Mouse (Mus musculus) kidney, embryonic 14.5 days (tissue): Measurements from ENCODE around the gene Gm21983. TPM values are rescaled to one million over a fixed set of nuclear protein-coding genes. Genes with fewer than 3 reads are reported as not detected.
A peak's percentile ranks its signal among the peaks of the same experiment; 100 is the strongest.

Experiments
- ATAC-seq: fragments of 200-750 bp; cut with Nextera tagmentation; 2 replicates; pipeline ENCODE4 v1.8.0; 2017; ENCODE audit warnings: moderate number of reproducible peaks, mild to moderate bottlenecking, moderate TSS enrichment, moderate library complexity; ENCODE audit not compliant: low FRiP score, low TSS enrichment
- H3K27ac ChIP-seq: fragments of 300-500 bp; sonication (generic); 2 replicates; pipeline ENCODE4 v1.5.1; 2014; ENCODE audit warnings: low read depth, mild to moderate bottlenecking, low read length, moderate library complexity, mixed read lengths
- H3K27me3 ChIP-seq: fragments of 300-500 bp; sonication (generic); 2 replicates; pipeline ENCODE4 v1.6.1; 2014; ENCODE audit warnings: mild to moderate bottlenecking, low read length; ENCODE audit not compliant: control insufficient read depth, insufficient read depth
- H3K36me3 ChIP-seq: fragments of 300-500 bp; sonication (generic); 2 replicates; pipeline ENCODE4 v1.6.1; 2014; ENCODE audit warnings: low read length, mixed read lengths; ENCODE audit not compliant: control insufficient read depth, insufficient read depth
- H3K4me1 ChIP-seq: fragments of 300-500 bp; sonication (generic); 2 replicates; pipeline ENCODE4 v1.6.1; 2014; ENCODE audit warnings: low read length, mixed read lengths; ENCODE audit not compliant: control insufficient read depth, insufficient read depth
- H3K4me2 ChIP-seq: fragments of 300-500 bp; sonication (generic); replicated peaks from 2 replicates; pipeline ENCODE4 v1.6.1; 2014; ENCODE audit warnings: low read depth, mild to moderate bottlenecking, low read length
- H3K4me3 ChIP-seq: fragments of 300-500 bp; sonication (generic); 2 replicates; pipeline ENCODE4 v1.5.1; 2014; ENCODE audit warnings: mild to moderate bottlenecking, low read length
- H3K9ac ChIP-seq: fragments of 300-500 bp; sonication (generic); 2 replicates; pipeline ENCODE4 v1.6.1; 2014; ENCODE audit warnings: low read depth, mild to moderate bottlenecking, low read length, moderate library complexity
- H3K9me3 ChIP-seq: fragments of 300-500 bp; sonication (generic); 2 replicates; pipeline ENCODE4 v1.6.1; 2016; ENCODE audit warnings: low read length; ENCODE audit not compliant: control insufficient read depth
- WGBS: fragments of 180-500 bp; shearing (Covaris S2); extraction: QIAGEN DNeasy Blood & Tissue Kit; methylation state at CpG from one replicate; pipeline ENCODE4 v1.1.7; 2014; 5-methylcytosine and 5-hydroxymethylcytosine counted together
- polyA plus RNA-seq: library from polyadenylated mRNA; unstranded; fragments of >200 nt; fragmentation: Nextera tagmentation; extraction: Ambion mirVana; gene quantifications from 2 replicates; pipeline ENCODE4 v1.2.1, GENCODE M21; 2014

Gene Gm21983
- polyA plus RNA-seq, 1 experiment from 2014 or later = not detected

GRCm38 (mm10) chr7:27132588-27132987 lies 48.3 kb downstream of the Gm21983 start:
- H3K36me3 ChIP-seq = no peaks in the 10 kb centered on the region
- ATAC-seq = no peak
- peak overlapping the region; percentile 3 for H3K4me2 ChIP-seq
- H3K4me3 ChIP-seq = no peak overlapping the region
- no peak overlapping the region for H3K27ac ChIP-seq
- no peaks in the 10 kb centered on the region for H3K4me1 ChIP-seq
- WGBS = 10% methylated on average over 10 of the region's 10 CpGs
- no peaks in the 10 kb centered on the region for H3K27me3 ChIP-seq
- peaks cover 2% of the 10 kb centered on the region; the same call in 1 of the 2 replicates for H3K9me3 ChIP-seq
- no peak overlapping the region for H3K9ac ChIP-seq

GRCm38 (mm10) chr7:27131387-27131786 lies 49.5 kb downstream of the Gm21983 start:
- Histone ChIP-seq H3K9me3 (peaks cover 2% of the 10 kb centered on the region; the same call in 1 of the 2 replicates), H3K4me3 (no peak overlapping the region), H3K36me3 (no peaks in the 10 kb centered on the region), H3K9ac (no peak overlapping the region), H3K27ac (no peak overlapping the region), H3K27me3 (no peaks in the 10 kb centered on the region), H3K4me1 (no peaks in the 10 kb centered on the region), H3K4me2 (no peak overlapping the region)
- 60% methylated on average over 2 of the region's 2 CpGs for WGBS
- no peak for ATAC-seq

- Histone ChIP-seq H3K4me3 (no peak overlapping the region), H3K9ac (no peak overlapping the region), H3K27me3 (no peaks in the 10 kb centered on the region), H3K4me2 (no peak overlapping the region), H3K36me3 (no peaks in the 10 kb centered on the region), H3K9me3 (peaks cover 2% of the 10 kb centered on the region; the same call in 1 of the 2 replicates), H3K27ac (no peak overlapping the region), H3K4me1 (no peaks in the 10 kb centered on the region)
- 88% methylated on average over 22 of the region's 22 CpGs for WGBS
- no peak for ATAC-seq
Measured at GRCm38 (mm10) chr7:27130521-27131370, 50.1 kb downstream of the Gm21983 start.

GRCm38 (mm10) chr7:27129811-27130210 lies 51.1 kb downstream of the Gm21983 start:
- H3K9me3 ChIP-seq = peaks cover 2% of the 10 kb centered on the region; the same call in 1 of the 2 replicates
- no peaks in the 10 kb centered on the region for H3K27me3 ChIP-seq
- no peaks in the 10 kb centered on the region for H3K36me3 ChIP-seq
- H3K4me1 ChIP-seq = no peaks in the 10 kb centered on the region
- H3K4me3 ChIP-seq = no peak overlapping the region
- WGBS = 88% methylated on average over 12 of the region's 12 CpGs
- no peak overlapping the region for H3K27ac ChIP-seq
- no peak overlapping the region for H3K9ac ChIP-seq
- ATAC-seq = no peak
- no peak overlapping the region for H3K4me2 ChIP-seq

GRCm38 (mm10) chr7:27128946-27129345 lies 51.9 kb downstream of the Gm21983 start:
- WGBS = 90% methylated on average over 13 of the region's 13 CpGs
- no peaks in the 10 kb centered on the region for H3K36me3 ChIP-seq

GRCm38 (mm10) chr7:27128162-27128561 lies 52.7 kb downstream of the Gm21983 start:
- Histone ChIP-seq H3K4me3 (no peak overlapping the region), H3K4me2 (no peak overlapping the region), H3K9me3 (peaks cover 2% of the 10 kb centered on the region; the same call in 1 of the 2 replicates), H3K4me1 (no peaks in the 10 kb centered on the region), H3K27me3 (no peaks in the 10 kb centered on the region), H3K36me3 (no peaks in the 10 kb centered on the region), H3K27ac (no peak overlapping the region), H3K9ac (no peak overlapping the region)
- 51% methylated on average over 3 of the region's 3 CpGs for WGBS
- ATAC-seq = peak; percentile 68; the same call in 1 of the 2 replicates

More at GRCm38 (mm10) chr7:27128946-27129345, 51.9 kb downstream of the Gm21983 start:
- no peak for ATAC-seq
- H3K4me3 ChIP-seq = no peak overlapping the region
- H3K27ac ChIP-seq = no peak overlapping the region
- peaks cover 2% of the 10 kb centered on the region; the same call in 1 of the 2 replicates for H3K9me3 ChIP-seq
- H3K27me3 ChIP-seq = no peaks in the 10 kb centered on the region
- no peaks in the 10 kb centered on the region for H3K4me1 ChIP-seq
- no peak overlapping the region for H3K9ac ChIP-seq
- H3K4me2 ChIP-seq = no peak overlapping the region

GRCm38 (mm10) chr7:27124969-27125368 lies 55.9 kb downstream of the Gm21983 start:
- Histone ChIP-seq H3K4me2 (no peak overlapping the region), H3K9ac (no peak overlapping the region), H3K4me1 (no peaks in the 10 kb centered on the region), H3K27ac (no peak overlapping the region), H3K4me3 (no peak overlapping the region), H3K9me3 (no peaks in the 10 kb centered on the region), H3K27me3 (no peaks in the 10 kb centered on the region), H3K36me3 (no peaks in the 10 kb centered on the region)
- 88% methylated on average over 4 of the region's 4 CpGs for WGBS
- ATAC-seq = no peak

- ATAC-seq = no peak
- H3K4me2 ChIP-seq = no peak overlapping the region
- 73% methylated on average over 5 of the region's 5 CpGs for WGBS
- H3K36me3 ChIP-seq = no peaks in the 10 kb centered on the region
- H3K4me1 ChIP-seq = no peaks in the 10 kb centered on the region
- no peaks in the 10 kb centered on the region for H3K27me3 ChIP-seq
- no peak overlapping the region for H3K9ac ChIP-seq
- H3K27ac ChIP-seq = no peak overlapping the region
- no peaks in the 10 kb centered on the region for H3K9me3 ChIP-seq
- H3K4me3 ChIP-seq = no peak overlapping the region
Measured at GRCm38 (mm10) chr7:27124305-27124832, 56.5 kb downstream of the Gm21983 start.

- ATAC-seq = no peak
- Histone ChIP-seq H3K4me1 (no peaks in the 10 kb centered on the region), H3K9ac (no peak within 1 kb of the TSS), H3K9me3 (no peaks in the 10 kb centered on the region), H3K4me3 (no peak within 1 kb of the TSS), H3K4me2 (no peak within 1 kb of the TSS), H3K27me3 (no peaks in the 10 kb centered on the region), H3K27ac (no peak within 1 kb of the TSS), H3K36me3 (no peaks in the 10 kb centered on the region)
Measured at GRCm38 (mm10) chr7:27119676-27120075, 61.2 kb downstream of the Gm21983 start, which contains the start of gene Cyp2f2. Gene Cyp2f2, plus strand, starts transcription at chr7:27119909.
